Mouse (Mus musculus) thymus, adult 2 months (tissue): ENCODE measurements around the gene Nrp1. TPM values are rescaled to one million over a fixed set of nuclear protein-coding genes. Genes with fewer than 3 reads are reported as not detected.

Experiments used
- DNase-seq: peaks from one replicate; pipeline ENCODE4 v3.0.0; 2021
- H3K27ac ChIP-seq: fragments of 200-500 bp; 2 replicates; pipeline ENCODE4 v1.5.1; 2012; ENCODE audit warnings: low read length, control low read depth; ENCODE audit not compliant: control insufficient read depth, insufficient read depth
- H3K27me3 ChIP-seq: fragments of 200-500 bp; 2 replicates; pipeline ENCODE4 v1.6.1; 2012; ENCODE audit warnings: mild to moderate bottlenecking, low read length, moderate library complexity, mixed read lengths; ENCODE audit not compliant: control insufficient read depth, insufficient read depth
- H3K36me3 ChIP-seq: fragments of 200-500 bp; 2 replicates; pipeline ENCODE4 v1.6.1; 2012; ENCODE audit warnings: mild to moderate bottlenecking, low read length, moderate library complexity; ENCODE audit not compliant: control insufficient read depth, insufficient read depth
- H3K4me1 ChIP-seq: fragments of 200-500 bp; replicated peaks from 2 replicates; pipeline ENCODE4 v1.6.1; 2012; ENCODE audit warnings: low read length; ENCODE audit not compliant: control insufficient read depth, insufficient read depth
- H3K4me3 ChIP-seq: fragments of 200-500 bp; 2 replicates; pipeline ENCODE4 v1.5.1; 2012; ENCODE audit warnings: mild to moderate bottlenecking, low read length, control low read depth, moderate library complexity; ENCODE audit not compliant: control insufficient read depth, insufficient read depth
- CTCF ChIP-seq: fragments of 200-500 bp; IDR thresholded peaks from 2 replicates; pipeline ENCODE4 v1.5.1; 2012; ENCODE audit warnings: mild to moderate bottlenecking, control low read depth, low read length, moderate library complexity, borderline replicate concordance; ENCODE audit not compliant: control insufficient read depth, poor library complexity, insufficient read depth; ENCODE audit errors: extremely low read depth
- POLR2A ChIP-seq: fragments of 200-500 bp; IDR thresholded peaks from 2 replicates; pipeline ENCODE4 v1.6.1; 2012; ENCODE audit warnings: mild to moderate bottlenecking, low read length, control low read depth, moderate library complexity; ENCODE audit not compliant: control insufficient read depth, poor library complexity, insufficient read depth; ENCODE audit errors: extremely low read depth
- WGBS: fragments of 180-500 bp; shearing (Covaris S2); methylation state at CpG from one replicate; pipeline ENCODE4 v1.1.7; 2018; 5-methylcytosine and 5-hydroxymethylcytosine counted together
- polyA plus RNA-seq: library from polyadenylated mRNA; depleted of rRNA; stranded (reverse); fragments of >200 nt; gene quantifications from 2 replicates; pipeline ENCODE4 v1.2.3, GENCODE M21; 2012

The Nrp1 gene
- polyA plus RNA-seq, 1 experiment: 18.4 TPM

DNA sequence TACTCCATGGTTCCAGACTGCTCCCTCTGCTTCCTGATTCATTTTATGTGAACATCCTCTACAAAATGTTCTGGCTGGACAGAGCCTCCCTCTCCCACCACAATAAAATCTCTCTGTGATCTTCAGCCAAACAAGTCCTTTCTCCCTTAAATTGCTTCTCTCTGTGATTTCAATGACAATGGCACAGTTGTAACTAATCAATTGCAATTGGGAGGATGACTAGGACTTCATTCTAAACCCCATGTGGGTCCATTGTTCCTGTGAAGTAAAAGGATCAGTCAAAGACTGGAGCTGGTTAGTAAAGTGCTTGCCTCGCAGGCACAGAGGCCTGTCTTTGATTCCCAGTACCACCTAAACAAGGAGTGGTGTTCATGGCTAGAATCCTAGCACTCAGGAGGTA is 180.0 kb downstream of the Nrp1 start:
- WGBS: 88% methylated on average over 1 of the region's 1 CpGs
- no peak for DNase-seq

DNA sequence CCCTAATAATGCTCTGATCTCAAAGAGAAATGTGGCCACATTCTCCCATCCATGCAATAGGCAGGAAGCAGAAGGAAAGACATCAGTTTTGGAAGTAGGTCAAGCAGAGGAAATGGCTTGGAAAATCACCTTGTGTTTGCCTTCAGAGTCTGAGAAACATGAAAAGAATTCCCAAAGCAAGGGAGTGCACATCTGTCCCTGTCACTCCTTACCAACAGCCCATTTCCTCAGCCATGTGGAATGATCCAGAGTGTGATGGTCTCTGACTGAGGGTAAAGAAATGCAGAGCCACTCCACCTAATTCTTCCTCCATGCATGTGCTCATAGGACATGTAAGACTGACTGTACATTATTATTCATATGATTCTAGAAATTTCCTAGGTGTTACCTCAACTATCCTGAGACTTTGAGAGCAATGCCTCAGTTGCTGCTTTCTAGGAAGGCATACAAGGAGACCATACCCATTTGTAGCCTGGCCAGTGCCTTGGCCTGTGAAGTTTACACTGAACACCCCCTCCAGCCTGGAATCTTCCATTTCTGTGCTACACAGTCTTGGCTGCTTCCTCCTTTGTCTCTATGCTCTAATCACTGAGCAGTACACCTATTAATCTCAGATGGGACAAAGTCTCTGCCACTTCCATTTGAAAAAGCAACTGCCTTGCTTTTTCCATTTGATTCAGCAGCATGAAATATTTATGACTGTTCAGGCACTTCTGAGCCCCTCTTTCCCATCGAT is 183.1 kb downstream of the Nrp1 start:
- WGBS: 55% methylated on average over 1 of the region's 1 CpGs
- TF ChIP-seq CTCF (no peak), POLR2A (no peak)

More for the DNA sequence above, 180.0 kb downstream of the Nrp1 start:
- no peaks in the 10 kb centered on the region for H3K36me3 ChIP-seq
- TF ChIP-seq CTCF (no peak), POLR2A (no peak)
- no peak overlapping the region for H3K27ac ChIP-seq
- no peaks in the 10 kb centered on the region for H3K27me3 ChIP-seq
- peaks cover 5% of the 10 kb centered on the region for H3K4me1 ChIP-seq
- no peak overlapping the region for H3K4me3 ChIP-seq

DNA sequence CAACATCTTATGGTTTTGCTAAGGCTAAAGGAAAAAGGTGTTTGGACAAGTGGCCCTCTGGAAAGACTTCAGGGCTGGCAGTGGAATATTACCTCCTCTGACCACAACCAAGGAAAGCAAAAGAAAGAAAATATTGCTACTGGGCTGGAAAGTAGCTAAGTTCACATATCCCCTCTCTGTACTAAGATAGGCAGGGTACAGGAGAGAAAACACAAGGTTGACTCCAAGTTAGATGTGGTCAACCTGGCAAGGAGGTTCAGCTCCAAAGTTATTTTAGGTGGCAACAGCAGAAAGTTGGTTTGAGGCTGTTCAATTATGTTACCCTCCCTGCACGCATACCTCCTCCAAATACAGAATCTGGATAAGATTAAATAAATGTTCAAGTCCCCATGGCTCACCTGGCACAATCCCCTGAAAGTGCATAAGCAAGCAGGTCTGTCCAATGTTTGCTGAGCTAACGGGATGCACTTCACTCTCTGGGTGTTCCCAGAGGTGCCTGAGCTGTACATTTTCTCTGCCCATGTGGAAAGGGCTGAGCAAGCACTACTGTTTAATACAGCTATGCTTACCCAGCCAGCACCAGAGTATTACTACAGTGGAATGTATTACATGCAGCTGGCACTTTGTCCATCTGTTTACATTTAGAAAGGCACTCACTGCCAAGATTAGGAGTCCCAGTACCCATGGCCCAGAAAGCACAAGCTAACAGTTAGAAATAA is 185.9 kb downstream of the Nrp1 start:
- 95% methylated on average over 2 of the region's 2 CpGs for whole genome bisulfite sequencing
- Histone ChIP-seq H3K27me3 (no peaks in the 10 kb centered on the region), H3K36me3 (no peaks in the 10 kb centered on the region), H3K27ac (no peak overlapping the region), H3K4me1 (no peaks in the 10 kb centered on the region), H3K4me3 (no peak overlapping the region)
- no peak for DNase-seq
- TF ChIP-seq POLR2A (no peak), CTCF (no peak)

More for the DNA sequence above, 183.1 kb downstream of the Nrp1 start:
- H3K4me3 ChIP-seq: no peak overlapping the region
- H3K27ac ChIP-seq: no peak overlapping the region
- H3K36me3 ChIP-seq: no peaks in the 10 kb centered on the region
- H3K4me1 ChIP-seq: no peaks in the 10 kb centered on the region
- no peak for DNase-seq
- H3K27me3 ChIP-seq: no peaks in the 10 kb centered on the region

DNA sequence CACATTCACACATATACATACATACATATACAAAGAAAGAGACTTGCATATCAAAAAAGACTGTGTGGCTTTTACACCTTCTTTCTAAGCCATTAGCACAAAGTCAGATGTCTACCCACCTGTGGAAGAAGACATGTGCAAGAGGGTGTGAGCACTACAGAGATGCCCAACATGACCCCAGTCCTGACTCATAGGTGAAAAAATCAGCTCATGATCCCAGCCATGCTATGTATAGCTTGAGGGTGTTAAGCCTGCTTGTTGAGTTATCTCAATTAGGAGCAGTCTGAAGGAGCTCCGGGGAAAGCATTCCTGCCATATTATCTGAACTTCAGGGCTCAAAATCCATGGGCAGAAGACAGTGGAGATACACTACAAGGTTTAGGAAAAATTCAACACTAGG is 187.9 kb downstream of the Nrp1 start:
- no peak for TF ChIP-seq POLR2A
- TF ChIP-seq CTCF: no peak
- DNase-seq: no peak
- Histone ChIP-seq H3K4me3 (no peak overlapping the region), H3K36me3 (no peaks in the 10 kb centered on the region), H3K27ac (no peak overlapping the region), H3K4me1 (no peaks in the 10 kb centered on the region), H3K27me3 (no peaks in the 10 kb centered on the region)
- WGBS: 97% methylated on average over 1 of the region's 1 CpGs

DNA sequence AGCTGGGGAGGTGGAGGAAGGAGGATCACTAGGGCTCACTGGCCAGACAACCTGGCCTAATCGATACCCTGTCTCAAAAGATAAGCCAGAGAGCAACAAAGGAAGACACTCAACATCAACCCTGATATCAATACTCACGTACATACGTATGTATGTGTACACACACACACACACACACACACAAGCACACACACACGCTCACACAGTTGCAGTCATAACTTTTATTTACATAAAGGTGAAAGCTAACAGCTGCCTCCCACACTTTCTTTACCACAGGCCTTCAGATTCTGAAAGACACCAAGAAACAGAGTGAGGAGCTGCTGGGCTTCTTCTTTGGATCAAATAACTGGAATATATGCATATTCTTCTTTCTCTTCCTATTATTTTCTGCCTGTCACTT is 189.0 kb downstream of the Nrp1 start:
- no peak for DNase-seq
- Histone ChIP-seq H3K27ac (no peak overlapping the region), H3K4me1 (no peaks in the 10 kb centered on the region), H3K27me3 (no peaks in the 10 kb centered on the region), H3K36me3 (no peaks in the 10 kb centered on the region), H3K4me3 (no peak overlapping the region)
- TF ChIP-seq POLR2A: no peak
- no peak for TF ChIP-seq CTCF
- 98% methylated on average over 4 of the region's 4 CpGs for WGBS

DNA sequence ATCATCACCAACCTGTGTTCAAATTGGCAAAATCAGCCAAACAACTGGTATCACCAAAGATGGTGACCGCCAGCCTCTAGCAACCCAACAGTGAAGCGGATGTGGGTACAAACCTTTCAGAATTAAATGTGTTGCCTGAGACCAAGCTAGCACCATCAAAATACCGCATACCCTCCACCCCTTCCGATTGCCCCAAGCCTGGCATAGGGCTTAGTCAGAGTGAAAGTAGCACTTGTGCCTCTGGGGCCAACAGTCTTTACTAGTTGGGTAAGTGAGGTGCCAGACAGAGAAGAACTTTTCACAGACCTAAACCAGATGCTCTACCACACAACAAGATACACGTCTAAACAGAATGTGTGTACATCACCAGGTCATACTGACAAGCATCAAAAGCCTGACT is 191.3 kb downstream of the Nrp1 start:
- 95% methylated on average over 5 of the region's 5 CpGs for whole genome bisulfite sequencing
- no peak for TF ChIP-seq POLR2A
- TF ChIP-seq CTCF: no peak
- H3K36me3 ChIP-seq: no peaks in the 10 kb centered on the region

More for the DNA sequence above, 191.3 kb downstream of the Nrp1 start:
- H3K4me1 ChIP-seq: no peaks in the 10 kb centered on the region
- H3K27ac ChIP-seq: no peak overlapping the region
- no peaks in the 10 kb centered on the region for H3K27me3 ChIP-seq
- no peak overlapping the region for H3K4me3 ChIP-seq
- DNase-seq: no peak
